Mouse (Mus musculus) liver, embryonic 12.5 days (tissue): ENCODE data around the gene Kcnmb1. TPM values are rescaled to one million over a fixed set of nuclear protein-coding genes. Genes with fewer than 3 reads are reported as not detected.

Source experiments
- ATAC-seq: fragments of 200-750 bp; cut with Nextera tagmentation; 2 replicates; pipeline ENCODE4 v1.8.0; 2017; ENCODE audit warnings: moderate number of reproducible peaks, mild to moderate bottlenecking, moderate library complexity
- H3K27ac ChIP-seq: fragments of 300-500 bp; sonication (generic); 2 replicates; pipeline ENCODE4 v1.5.1; 2016; ENCODE audit warnings: mild to moderate bottlenecking
- H3K27me3 ChIP-seq: fragments of 300-500 bp; sonication (generic); replicated peaks from 2 replicates; pipeline ENCODE4 v1.6.1; 2016; ENCODE audit warnings: mild to moderate bottlenecking, moderate library complexity
- H3K36me3 ChIP-seq: fragments of 300-500 bp; sonication (generic); 2 replicates; pipeline ENCODE4 v1.6.1; 2016; ENCODE audit warnings: mild to moderate bottlenecking, moderate library complexity
- H3K4me1 ChIP-seq: fragments of 300-500 bp; sonication (generic); 2 replicates; pipeline ENCODE4 v1.6.1; 2016
- H3K4me2 ChIP-seq: fragments of 300-500 bp; sonication (generic); 2 replicates; pipeline ENCODE4 v1.6.1; 2016; ENCODE audit warnings: mild to moderate bottlenecking, moderate library complexity
- H3K4me3 ChIP-seq: fragments of 300-500 bp; sonication (generic); 2 replicates; pipeline ENCODE4 v1.5.1; 2016; ENCODE audit warnings: mild to moderate bottlenecking, moderate library complexity
- H3K9ac ChIP-seq: fragments of 300-500 bp; sonication (generic); 2 replicates; pipeline ENCODE4 v1.6.1; 2016; ENCODE audit warnings: mild to moderate bottlenecking, moderate library complexity
- H3K9me3 ChIP-seq: fragments of 300-500 bp; sonication (generic); replicated peaks from 2 replicates; pipeline ENCODE4 v1.6.1; 2016; ENCODE audit warnings: mild to moderate bottlenecking, moderate library complexity
- WGBS: fragments of 180-500 bp; shearing (Covaris S2); methylation state at CpG from one replicate; pipeline ENCODE4 v1.1.7; 2016; ENCODE audit not compliant: insufficient replicate concordance; 5-methylcytosine and 5-hydroxymethylcytosine counted together
- polyA plus RNA-seq: library from polyadenylated mRNA; unstranded; fragments of >200 nt; fragmentation: Nextera tagmentation; extraction: Ambion mirVana; gene quantifications from 2 replicates; pipeline ENCODE4 v1.2.1, GENCODE M21; 2016

Kcnmb1 gene
- polyA plus RNA-seq, 1 experiment from 2014 or later = 0.18 TPM

DNA sequence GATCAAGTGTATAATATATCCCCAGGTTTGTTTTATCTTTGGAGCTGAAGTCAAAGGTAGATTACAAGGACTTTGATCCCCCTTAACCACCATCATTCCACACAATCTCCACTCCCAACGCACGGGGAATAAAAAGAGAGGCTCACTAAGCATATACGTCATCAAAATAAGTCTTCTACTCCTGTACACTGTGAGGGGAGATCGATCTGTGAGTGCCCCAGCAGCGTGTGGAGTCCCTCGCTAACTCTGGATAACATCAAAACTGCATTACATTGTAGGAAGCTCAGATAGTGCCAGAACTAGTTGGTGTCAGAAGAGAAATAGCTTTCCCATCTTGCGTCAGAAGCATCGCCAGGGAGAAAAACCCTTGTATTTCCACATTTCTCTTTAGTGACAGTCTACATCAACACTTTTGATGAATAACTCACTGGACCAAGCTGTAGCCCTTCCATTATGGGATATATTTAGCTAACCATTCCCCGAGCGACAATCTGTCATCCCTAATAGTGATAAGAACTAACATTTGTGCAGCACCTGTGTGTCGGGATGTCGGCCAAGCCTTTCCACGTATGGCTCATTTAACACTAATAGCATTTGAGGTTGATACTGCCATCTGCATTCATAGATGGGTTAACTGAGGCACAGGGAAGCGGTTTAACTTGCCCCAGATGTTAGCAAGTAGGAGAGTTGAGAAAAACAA, 11.7 kb downstream of the Kcnmb1 start:
- Histone ChIP-seq H3K27ac (no peak overlapping the region), H3K9ac (no peak overlapping the region), H3K9me3 (no peaks in the 10 kb centered on the region), H3K4me1 (no peaks in the 10 kb centered on the region), H3K27me3 (no peaks in the 10 kb centered on the region), H3K4me2 (no peak overlapping the region), H3K4me3 (no peak overlapping the region), H3K36me3 (no peaks in the 10 kb centered on the region)
- WGBS = 70% methylated on average over 14 of the region's 14 CpGs
- no peak for ATAC-seq

DNA sequence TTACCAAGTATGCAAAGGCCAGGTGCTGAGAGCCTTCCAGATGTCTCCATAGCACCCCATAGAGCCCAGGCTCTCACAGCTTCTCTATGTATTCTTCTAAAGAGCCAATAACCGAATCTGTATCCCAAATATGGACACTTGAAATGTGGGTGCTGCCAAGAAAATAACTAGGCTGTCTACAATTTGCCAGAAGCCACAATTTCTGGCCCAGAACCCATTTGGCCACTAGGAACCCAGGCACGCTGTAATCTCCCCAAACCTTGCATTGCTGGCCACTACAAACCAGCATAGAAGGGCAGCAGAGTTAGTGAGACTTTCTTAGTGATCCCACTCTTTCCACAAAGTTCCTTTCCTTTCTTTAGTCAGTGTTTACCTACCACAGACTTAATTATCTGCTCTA, 12.3 kb downstream of the Kcnmb1 start:
- no peak for ATAC-seq
- H3K27ac ChIP-seq = no peak overlapping the region
- no peaks in the 10 kb centered on the region for H3K36me3 ChIP-seq
- H3K4me1 ChIP-seq = no peaks in the 10 kb centered on the region
- WGBS = 55% methylated on average over 2 of the region's 2 CpGs
- H3K9ac ChIP-seq = no peak overlapping the region
- H3K4me2 ChIP-seq = no peak overlapping the region
- H3K4me3 ChIP-seq = no peak overlapping the region
- no peaks in the 10 kb centered on the region for H3K27me3 ChIP-seq
- no peaks in the 10 kb centered on the region for H3K9me3 ChIP-seq

DNA sequence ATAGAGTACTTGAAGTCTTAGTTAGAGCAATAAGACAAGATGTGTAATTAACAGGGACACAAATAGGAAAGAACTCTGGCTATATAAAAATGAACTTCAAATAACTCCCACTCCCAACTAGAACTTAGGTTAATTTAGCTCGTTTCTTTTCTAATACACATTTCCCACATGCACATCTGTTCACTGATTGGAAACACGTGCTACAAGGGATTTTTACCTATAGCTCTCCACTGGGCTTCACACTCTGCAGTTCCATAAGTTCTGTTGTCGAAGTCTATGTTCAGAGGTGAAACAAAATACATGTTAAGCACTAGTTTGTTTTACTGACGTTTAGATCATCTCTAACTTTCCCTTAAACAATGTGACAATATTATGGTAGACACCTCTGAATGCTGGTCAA, 17.3 kb downstream of the Kcnmb1 start:
- Histone ChIP-seq H3K36me3 (no peaks in the 10 kb centered on the region), H3K9me3 (no peaks in the 10 kb centered on the region), H3K4me3 (no peak overlapping the region), H3K4me1 (no peaks in the 10 kb centered on the region), H3K9ac (no peak overlapping the region), H3K27ac (no peak overlapping the region), H3K27me3 (no peaks in the 10 kb centered on the region), H3K4me2 (no peak overlapping the region)
- WGBS = 52% methylated on average over 4 of the region's 4 CpGs
- ATAC-seq = no peak

DNA sequence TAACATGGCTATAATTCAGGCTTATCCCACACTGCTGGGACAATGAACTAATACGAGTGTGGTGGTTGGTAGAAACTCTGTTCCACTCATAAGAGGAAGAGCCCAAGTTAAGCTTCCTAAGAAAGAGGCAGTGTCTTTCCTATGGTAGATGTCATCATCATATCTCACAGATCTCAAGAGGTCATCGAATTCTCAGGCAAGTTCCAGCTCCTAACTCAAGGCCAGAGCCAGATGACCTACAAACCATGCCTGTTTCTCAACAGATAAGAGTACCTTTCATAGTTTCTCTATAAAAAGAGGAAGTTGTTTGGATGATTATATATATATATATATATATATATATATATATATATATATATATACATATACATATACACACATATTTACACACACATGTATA, 23.7 kb downstream of the Kcnmb1 start:
- Histone ChIP-seq H3K36me3 (no peaks in the 10 kb centered on the region), H3K27ac (no peak overlapping the region), H3K4me2 (no peak overlapping the region), H3K4me3 (no peak overlapping the region), H3K4me1 (no peaks in the 10 kb centered on the region; the same call in 1 of the 2 replicates), H3K27me3 (peaks cover 4% of the 10 kb centered on the region; the same call in 1 of the 2 replicates), H3K9me3 (no peaks in the 10 kb centered on the region), H3K9ac (no peak overlapping the region)
- 53% methylated on average over 2 of the region's 2 CpGs for WGBS
- no peak for ATAC-seq

DNA sequence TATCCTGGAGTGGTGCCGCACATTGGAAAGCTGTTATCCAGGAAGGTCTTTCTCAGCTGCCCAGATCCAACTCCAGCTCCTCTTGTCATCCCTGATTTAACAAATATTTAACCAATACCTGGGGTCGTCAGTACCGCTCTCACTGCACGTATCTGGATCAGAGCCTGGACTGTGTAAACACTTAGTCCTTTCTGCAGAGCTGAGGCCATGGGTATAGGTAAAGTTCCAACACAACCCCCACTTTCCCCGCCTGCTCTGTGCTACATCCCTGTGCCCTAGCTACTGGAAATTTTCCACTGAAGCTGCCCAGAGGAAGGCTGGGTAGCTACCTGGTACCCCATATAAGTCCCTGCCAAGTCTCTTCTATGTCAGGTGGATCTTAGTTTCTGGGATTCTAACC, 27.2 kb downstream of the Kcnmb1 start:
- Histone ChIP-seq H3K9ac (no peak overlapping the region), H3K9me3 (no peaks in the 10 kb centered on the region), H3K4me1 (peaks cover 6% of the 10 kb centered on the region; the same call in 1 of the 2 replicates), H3K27me3 (peaks cover 35% of the 10 kb centered on the region), H3K36me3 (no peaks in the 10 kb centered on the region), H3K27ac (no peak overlapping the region), H3K4me2 (no peak overlapping the region), H3K4me3 (no peak overlapping the region)
- ATAC-seq = peak; percentile 52; the same call in 1 of the 2 replicates
- WGBS = 65% methylated on average over 5 of the region's 5 CpGs

DNA sequence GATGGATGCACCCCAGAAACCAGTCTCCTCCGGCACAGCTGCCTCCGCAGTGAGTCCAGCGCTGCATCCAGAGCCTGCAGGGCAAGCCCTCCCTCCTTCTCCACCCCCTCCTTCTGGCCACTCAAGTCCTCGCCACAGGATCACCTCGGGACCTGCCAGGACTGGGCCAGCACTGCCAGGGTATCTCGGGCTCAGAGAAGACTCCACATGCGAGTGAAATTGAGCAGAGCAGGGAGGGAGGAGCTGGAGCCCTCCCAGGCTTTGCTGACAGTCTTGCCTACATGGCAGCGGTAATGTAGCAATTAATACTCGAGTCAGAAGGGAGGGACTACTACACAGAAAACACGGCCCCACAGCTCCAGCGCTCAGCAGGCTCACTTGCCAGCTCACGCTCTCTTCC, 30.1 kb downstream of the Kcnmb1 start, which contains the start of gene Kcnip1:
Gene Kcnip1 (minus strand): TSS at position 215 of the 400 bp plus-strand sequence.
- Histone ChIP-seq H3K36me3 (no peaks in the 10 kb centered on the region), H3K27me3 (peaks cover 43% of the 10 kb centered on the region), H3K9me3 (no peaks in the 10 kb centered on the region), H3K4me3 (no peak within 1 kb of the TSS), H3K27ac (no peak within 1 kb of the TSS), H3K9ac (no peak within 1 kb of the TSS), H3K4me1 (peaks cover 6% of the 10 kb centered on the region; the same call in 1 of the 2 replicates), H3K4me2 (0 out of 2 replicates have a peak within 1 kb of the TSS, but pooled peaks have one; percentile 21)
- 0 out of 2 replicates have a peak, but pooled peaks have one; percentile 6 for ATAC-seq
- WGBS = 34% methylated on average over 12 of the region's 12 CpGs

DNA sequence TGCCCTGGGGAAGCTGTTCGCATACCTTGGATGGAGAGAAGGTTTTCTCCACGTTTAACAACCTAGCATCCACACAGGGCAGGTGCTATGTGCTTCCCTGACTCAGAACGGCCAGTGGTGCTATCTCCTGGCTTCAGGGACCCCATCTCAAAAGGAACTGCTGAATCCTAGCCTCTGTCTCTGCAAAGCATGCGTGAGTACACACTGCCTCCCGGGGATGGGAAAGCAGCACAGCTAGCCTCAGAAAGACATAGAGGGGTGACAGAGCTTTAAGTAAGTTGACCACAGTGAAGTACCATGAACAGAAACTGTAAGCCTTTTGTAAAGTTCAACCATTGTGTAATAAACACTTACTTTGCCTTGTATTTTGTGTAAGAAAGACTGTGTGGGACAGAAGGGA, 30.7 kb downstream of the Kcnmb1 start:
- ATAC-seq = no peak
- Histone ChIP-seq H3K4me2 (0 out of 2 replicates have a peak overlapping the region, but pooled peaks have one; percentile 21), H3K36me3 (no peaks in the 10 kb centered on the region), H3K27ac (no peak overlapping the region), H3K9me3 (no peaks in the 10 kb centered on the region), H3K27me3 (peaks cover 46% of the 10 kb centered on the region), H3K4me1 (peaks cover 6% of the 10 kb centered on the region; the same call in 1 of the 2 replicates), H3K9ac (no peak overlapping the region), H3K4me3 (no peak overlapping the region)
- 38% methylated on average over 5 of the region's 5 CpGs for WGBS

DNA sequence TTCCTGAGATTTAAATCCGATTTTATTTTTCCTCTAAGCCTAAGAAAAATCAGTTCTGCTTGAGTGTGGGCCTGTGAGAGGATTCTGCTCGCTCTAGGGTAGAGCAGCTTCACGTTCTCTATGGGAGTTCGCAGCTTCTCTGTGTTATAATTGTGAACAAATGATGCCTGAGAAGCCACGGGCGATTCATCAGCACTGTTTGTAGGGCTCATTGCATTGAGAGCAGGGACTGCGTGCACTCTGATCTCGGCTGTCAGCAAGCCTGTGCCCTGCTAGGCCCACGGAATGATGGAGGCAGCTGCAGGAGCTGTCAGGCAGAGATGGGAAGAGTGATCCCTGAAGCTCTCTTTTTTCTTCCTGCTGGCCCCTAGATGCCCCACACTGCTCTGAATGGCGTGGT, 35.4 kb downstream of the Kcnmb1 start:
- no peak overlapping the region for H3K4me2 ChIP-seq
- H3K9me3 ChIP-seq = no peaks in the 10 kb centered on the region
- H3K9ac ChIP-seq = no peak overlapping the region
- WGBS = 63% methylated on average over 10 of the region's 10 CpGs
- H3K27ac ChIP-seq = no peak overlapping the region
- H3K27me3 ChIP-seq = peaks cover 40% of the 10 kb centered on the region
- no peak overlapping the region for H3K4me3 ChIP-seq
- H3K36me3 ChIP-seq = no peaks in the 10 kb centered on the region
- no peak for ATAC-seq
- 0 out of 2 replicates have a peak, but pooled peaks cover 3% of the 10 kb centered on the region for H3K4me1 ChIP-seq

DNA sequence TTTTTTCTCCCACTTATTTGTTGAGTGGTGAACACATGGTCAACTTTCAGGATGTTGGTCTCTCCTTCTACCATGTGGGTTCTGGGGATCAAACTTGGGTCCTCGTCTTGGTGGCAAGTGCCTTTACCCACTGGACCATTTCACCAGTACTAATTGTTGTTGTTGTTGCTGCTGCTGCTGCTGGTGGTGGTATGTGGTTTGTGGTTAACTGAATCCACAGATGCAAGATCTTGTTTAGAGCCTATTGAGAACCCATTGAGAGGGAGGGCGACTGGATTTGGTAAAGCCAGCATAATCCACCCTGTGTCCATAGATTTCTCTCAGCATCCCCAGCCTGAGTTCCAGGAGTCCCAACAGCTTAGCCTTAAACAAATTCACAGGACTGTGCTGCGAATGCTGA, 37.6 kb downstream of the Kcnmb1 start:
- Histone ChIP-seq H3K9me3 (no peaks in the 10 kb centered on the region), H3K27me3 (peaks cover 19% of the 10 kb centered on the region; the same call in 1 of the 2 replicates), H3K9ac (no peak overlapping the region), H3K27ac (no peak overlapping the region), H3K4me3 (no peak overlapping the region), H3K36me3 (no peaks in the 10 kb centered on the region), H3K4me2 (no peak overlapping the region), H3K4me1 (0 out of 2 replicates have a peak, but pooled peaks cover 3% of the 10 kb centered on the region)
- no peak for ATAC-seq
- 39% methylated on average over 3 of the region's 3 CpGs for WGBS

DNA sequence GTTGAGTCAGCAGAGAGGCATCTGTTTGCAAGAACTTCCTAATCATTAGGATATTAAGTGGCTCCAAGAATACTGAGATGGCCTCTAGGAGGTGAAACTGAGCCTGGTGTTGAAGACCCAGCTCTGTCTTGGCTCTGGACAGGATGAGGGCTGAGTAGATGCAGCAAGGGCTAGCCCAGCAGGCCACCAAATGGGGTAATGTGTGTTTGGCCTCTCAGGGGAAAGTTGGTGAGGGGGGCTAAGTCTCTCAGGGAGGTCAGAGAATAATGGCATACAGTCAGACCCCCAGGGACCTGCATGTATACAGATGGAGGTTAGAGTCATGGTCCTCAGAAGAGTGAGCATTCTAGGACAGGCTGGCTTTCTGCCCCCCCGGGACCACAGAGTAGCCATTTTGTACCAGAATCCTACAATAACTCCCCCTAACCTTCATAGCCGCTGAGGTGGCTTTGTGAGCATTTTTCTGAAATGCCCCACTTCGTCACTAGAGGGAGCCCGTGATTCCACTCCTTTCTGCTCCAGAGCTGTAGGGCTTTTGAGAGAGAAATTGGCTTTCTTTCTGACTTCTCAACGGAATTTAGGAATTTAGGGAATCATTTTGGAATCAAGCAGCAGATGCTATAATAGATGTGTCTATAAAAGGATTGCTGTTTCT, 39.3 kb downstream of the Kcnmb1 start:
- H3K4me3 ChIP-seq = no peak overlapping the region

DNA sequence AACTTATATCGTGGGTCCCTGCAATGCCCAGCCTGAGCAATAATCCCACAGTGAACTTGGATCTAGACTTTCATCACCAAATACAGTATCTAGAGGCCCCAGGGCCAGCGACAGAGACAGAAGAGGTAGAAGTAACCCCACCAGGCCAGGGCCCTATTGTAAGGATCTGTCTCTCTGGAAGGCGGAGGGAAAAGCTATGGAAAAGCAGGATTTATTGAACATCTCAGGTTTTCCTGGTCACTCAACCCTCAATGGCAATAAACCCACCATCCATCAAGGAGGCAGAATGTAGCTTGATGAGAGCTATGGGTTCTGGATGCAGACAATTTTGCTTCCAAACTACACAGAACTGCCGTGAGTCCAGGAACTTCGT, 39.8 kb downstream of the Kcnmb1 start:
- WGBS = 54% methylated on average over 5 of the region's 5 CpGs
- Histone ChIP-seq H3K9ac (no peak overlapping the region), H3K27ac (no peak overlapping the region), H3K4me1 (peaks cover 4% of the 10 kb centered on the region), H3K36me3 (no peaks in the 10 kb centered on the region), H3K27me3 (peaks cover 16% of the 10 kb centered on the region; the same call in 1 of the 2 replicates), H3K4me2 (no peak overlapping the region), H3K9me3 (no peaks in the 10 kb centered on the region), H3K4me3 (no peak overlapping the region)
- ATAC-seq = no peak

More for the DNA sequence above, 39.3 kb downstream of the Kcnmb1 start:
- no peak for ATAC-seq
- Histone ChIP-seq H3K27ac (no peak overlapping the region), H3K9ac (no peak overlapping the region), H3K4me1 (0 out of 2 replicates have a peak, but pooled peaks cover 3% of the 10 kb centered on the region), H3K9me3 (no peaks in the 10 kb centered on the region), H3K27me3 (peaks cover 16% of the 10 kb centered on the region; the same call in 1 of the 2 replicates), H3K36me3 (no peaks in the 10 kb centered on the region), H3K4me2 (no peak overlapping the region)
- WGBS = 7% methylated on average over 5 of the region's 5 CpGs

DNA sequence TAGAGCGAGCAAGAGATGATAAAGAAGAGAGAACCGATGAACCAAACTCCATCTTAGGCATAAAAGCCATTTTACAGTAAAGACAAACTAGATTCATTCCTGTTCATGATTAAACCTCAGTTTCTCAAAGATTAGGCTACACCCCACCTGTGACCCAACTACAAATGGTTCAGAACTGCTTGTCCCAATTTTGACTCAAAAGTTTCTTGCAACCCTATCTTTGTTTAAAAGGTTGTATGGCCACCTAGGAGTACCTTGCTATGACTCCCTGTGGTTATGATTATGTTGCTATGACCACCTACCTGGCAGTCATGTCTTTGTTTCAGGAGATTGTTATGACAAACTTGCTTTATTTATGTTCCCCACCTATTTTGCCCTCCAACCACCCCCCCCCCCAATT, 44.8 kb downstream of the Kcnmb1 start:
- Histone ChIP-seq H3K4me1 (peaks cover 22% of the 10 kb centered on the region), H3K4me2 (peak overlapping the region; percentile 70; the same call in 1 of the 2 replicates), H3K4me3 (no peak overlapping the region), H3K9me3 (no peaks in the 10 kb centered on the region), H3K27ac (no peak overlapping the region), H3K27me3 (no peaks in the 10 kb centered on the region), H3K9ac (no peak overlapping the region), H3K36me3 (no peaks in the 10 kb centered on the region)
- WGBS = 57% methylated on average over 2 of the region's 2 CpGs
- no peak for ATAC-seq
